Mouse (Mus musculus): ENCODE results near the gene Hoxb8.
A peak's percentile ranks its signal among the peaks of the same experiment; 100 is the strongest.

Gene Hoxb8

GRCm38 (mm10) chr11:96268031-96268745, 13.5 kb upstream of the Hoxb8 start:
- no peak for DNase-seq (ENCODE audit: low read depth, low spot score)

DNA sequence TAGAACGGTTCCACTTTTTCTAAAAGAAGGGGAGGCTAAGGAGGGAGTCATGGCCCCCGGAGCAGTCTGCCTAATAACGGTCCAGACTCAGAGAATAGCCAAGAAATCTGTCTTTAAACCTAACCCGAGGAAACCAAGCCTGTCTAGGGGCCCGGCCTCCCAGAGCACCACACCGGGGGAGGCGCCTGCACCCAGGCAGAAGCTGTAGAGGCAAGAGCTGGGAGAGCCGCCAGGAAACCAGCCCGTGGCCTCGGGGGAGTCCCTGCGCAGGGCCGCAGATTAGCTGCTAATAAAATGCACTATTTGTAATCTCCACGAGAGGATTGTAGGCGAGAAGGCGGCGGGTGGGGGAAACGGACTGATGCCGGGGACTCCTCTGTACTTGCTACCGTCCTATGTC, 11.8 kb upstream of the Hoxb8 start:
- no peak for DNase-seq (ENCODE audit: low read depth, low spot score)

DNA sequence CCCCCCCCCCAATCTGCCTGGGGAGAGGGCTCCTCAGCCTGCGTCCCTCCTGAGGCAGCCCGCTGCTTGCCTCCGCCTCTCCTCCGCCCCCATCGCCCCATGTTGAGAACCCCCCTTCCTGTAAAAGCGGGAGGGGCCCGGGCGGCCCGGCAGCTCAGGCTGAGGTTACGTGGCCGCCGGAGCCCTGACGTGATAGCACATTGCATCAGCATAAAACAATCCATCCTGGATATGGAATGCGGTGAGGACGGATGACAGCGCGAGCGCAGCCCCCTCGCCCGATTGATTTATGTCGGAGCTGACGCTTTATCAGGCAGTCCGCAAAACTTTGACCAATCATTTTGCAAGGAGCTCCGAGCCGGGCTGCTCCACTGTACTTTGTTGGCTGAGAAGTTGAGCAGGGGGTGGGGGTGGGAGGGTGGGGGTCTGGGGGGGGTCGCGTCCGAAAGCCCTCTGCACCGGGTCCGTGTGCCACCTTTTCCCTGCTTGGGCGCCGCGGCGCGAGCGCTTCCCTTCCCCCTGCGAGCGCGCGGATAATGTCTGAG, 10.6 kb upstream of the Hoxb8 start, which contains the start of gene Hoxb9:
Gene Hoxb9 (plus strand): TSS at position 462 of the 545 bp plus-strand sequence.
- no peak for DNase-seq (ENCODE audit: low read depth, low spot score)

DNA sequence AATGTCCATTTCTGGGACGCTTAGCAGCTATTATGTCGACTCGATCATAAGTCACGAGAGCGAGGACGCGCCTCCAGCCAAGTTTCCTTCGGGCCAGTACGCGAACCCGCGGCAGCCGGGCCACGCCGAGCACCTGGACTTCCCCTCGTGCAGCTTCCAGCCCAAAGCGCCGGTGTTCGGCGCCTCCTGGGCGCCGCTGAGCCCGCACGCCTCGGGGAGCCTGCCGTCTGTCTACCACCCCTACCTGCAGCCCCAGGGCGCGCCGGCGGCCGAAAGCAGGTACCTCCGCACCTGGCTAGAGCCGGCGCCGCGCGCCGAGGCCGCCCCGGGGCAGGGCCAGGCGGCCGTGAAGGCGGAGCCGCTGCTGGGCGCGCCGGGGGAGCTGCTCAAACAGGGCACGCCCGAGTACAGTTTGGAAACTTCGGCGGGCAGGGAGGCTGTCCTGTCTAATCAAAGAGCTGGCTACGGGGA, 10.1 kb upstream of the Hoxb8 start:
- DNase-seq (ENCODE audit: low read depth, low spot score): no peak

DNA sequence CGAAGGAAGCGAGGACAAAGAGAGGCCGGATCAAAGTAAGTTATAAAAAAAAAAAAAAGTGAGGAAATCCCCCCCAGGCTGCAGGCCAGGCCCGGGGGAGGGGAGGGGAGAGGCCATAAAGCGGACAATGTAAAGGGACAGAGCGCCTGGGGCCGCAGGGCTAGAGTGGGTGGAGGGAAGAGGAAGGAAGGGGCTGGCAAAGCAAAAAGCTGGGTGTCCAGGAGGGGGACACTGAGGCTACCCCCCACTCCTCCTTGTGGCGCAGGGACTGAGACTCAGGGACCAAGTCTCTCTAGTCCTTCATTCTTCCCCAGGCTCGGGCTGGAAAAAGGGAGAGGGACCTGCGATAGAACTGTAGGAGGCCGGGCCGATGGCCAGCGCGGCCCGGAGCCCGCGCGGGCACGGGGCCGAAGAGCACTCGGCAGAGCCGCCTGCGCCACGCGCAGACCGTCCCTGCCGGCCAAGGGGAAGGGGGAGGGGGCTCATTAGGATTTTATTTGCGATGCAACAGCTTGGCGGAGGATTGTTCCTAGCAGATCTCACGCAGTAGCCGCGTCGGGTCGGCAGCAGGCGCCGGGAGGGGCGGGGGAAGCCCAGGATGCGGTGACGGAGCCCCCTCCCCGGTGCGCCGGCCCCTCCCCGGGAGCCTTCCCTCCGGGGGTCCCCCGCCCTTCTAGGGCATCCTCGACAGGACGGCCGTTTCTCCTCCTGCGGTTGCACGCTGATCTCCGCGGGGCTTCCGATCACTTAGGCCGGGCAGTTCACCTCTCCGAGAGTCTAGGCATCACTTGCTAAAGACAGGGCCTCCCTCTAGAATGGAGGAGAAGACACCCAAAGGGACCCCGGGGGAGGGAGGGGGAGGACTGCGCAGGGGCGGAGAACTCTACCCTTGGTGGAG, 9.4 kb upstream of the Hoxb8 start:
- no peak for DNase-seq (ENCODE audit: low read depth, low spot score)

DNA sequence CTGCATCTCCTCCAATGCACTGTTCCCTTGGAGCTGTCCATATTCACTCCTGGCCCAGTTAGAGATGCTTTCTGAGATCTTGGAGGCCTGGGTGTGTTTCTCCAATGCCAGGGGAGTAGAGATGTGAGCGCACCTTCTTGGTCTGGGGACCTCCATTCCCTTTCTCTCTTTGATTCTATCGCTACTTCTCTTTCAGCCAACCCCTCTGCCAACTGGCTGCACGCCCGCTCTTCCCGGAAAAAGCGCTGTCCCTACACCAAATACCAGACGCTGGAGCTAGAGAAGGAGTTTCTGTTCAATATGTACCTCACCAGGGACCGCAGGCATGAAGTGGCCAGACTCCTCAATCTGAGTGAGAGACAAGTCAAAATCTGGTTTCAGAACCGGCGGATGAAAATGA, 7.3 kb upstream of the Hoxb8 start:
- DNase-seq (ENCODE audit: low read depth, low spot score): no peak

DNA sequence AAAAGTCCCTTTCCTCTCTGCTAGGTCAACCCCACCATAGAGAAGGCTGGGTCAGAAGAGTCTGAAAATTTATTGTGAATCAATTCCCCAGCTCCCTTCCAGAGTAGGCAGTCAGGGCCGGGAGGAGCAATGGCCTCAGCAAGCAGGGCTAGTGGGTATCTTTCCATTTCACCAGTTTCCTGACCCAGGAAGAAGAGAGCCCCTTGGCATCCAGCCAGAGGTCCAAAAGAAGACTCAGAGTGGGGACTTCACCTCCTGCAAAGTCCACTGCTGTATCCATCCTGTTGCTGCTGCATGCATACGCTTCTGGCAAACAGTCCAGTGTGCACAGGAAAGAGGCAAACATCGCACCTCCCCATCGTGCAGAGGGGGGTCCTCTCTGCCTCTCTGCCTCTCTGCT, 5.8 kb upstream of the Hoxb8 start:
- DNase-seq (ENCODE audit: low read depth, low spot score): no peak

DNA sequence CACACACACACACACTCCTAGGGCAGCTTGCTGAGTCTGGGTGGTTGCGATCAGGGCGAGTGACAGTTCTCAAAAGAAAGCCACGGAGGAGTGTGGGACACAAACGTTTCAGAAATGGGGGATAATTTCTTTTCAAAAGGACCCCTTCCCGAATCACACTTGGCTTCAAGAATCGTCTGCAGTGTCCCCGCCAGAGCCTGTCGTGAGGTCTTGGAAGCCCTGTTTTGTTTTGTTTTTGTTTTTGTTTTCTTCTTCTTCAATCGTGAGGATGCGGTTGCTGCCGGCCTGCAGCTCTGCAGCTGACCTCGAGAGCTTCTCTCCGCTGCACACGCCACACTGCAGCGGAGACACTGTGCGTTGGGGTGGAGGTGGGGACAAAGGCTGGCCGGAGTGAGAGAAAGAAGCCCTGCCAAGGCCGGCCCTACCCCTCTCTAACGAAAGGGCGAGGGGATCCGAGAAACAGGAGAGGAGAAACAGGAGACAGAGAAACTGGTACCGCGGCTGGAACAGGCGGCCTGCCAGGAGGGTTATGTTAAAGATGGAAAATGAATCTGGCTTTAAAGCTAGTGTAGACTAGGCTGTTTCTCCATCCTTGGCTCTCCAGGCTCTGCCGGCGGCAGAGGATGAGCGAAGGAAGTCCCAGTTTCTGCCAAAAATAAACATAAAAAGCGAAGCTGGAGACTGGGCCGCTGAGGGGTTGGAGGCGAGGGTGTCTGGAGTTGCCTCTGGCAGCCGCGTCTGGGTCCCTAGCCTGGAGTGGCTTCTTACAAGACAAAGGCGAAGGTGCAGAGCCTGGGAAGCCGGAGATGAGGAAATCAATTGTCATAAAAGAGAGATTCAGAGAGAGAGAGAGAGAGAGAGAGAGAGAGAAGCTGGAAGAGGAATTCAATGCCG, 4.3 kb upstream of the Hoxb8 start:
- no peak for DNase-seq (ENCODE audit: low read depth, low spot score)

DNA sequence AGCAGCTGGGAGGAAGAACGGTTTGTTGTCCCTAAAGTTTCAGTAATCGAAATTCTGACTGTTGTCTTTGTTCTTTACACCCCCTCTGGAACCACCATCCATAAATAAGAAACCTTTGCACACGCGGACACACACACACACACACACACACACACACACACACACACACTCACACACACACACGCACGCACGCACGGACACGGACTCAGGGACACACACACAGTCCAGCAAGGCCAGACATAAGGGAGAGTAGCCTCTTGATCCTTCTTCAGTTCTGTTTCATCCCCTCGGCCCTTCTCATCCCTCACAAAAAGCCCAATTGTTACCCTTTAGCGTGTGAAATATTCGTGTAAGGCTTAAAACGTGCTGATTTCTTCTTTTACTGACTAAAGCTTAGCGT, 3.4 kb upstream of the Hoxb8 start:
- DNase-seq (ENCODE audit: low read depth, low spot score): no peak

DNA sequence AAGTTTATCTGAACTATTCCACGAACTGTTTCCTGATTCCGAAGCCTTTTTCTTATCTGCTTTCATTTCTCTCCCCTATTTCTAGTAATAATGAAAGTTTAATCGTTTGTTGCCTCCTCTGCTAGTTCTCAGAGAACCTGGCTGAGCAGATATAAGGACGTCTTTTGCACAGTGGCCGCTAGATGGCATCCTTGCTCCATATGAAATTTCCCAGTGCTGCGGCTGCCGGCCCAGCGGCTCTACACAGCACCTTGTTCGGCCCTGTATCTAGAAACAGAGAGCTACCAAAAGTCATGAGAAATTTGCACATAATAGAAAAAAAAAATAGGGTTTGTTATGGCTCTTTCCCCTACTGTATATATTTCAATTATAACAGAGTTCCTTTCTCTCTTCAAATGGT, 2.9 kb upstream of the Hoxb8 start:
- peak; percentile 64 for DNase-seq (ENCODE audit: low read depth, low spot score)

GRCm38 (mm10) chr11:96279421-96280233, 2.1 kb upstream of the Hoxb8 start:
- DNase-seq (ENCODE audit: low read depth, low spot score): no peak

GRCm38 (mm10) chr11:96280399-96281378, 1.0 kb upstream of the Hoxb8 start:
- no peak for DNase-seq (ENCODE audit: low read depth, low spot score)

DNA sequence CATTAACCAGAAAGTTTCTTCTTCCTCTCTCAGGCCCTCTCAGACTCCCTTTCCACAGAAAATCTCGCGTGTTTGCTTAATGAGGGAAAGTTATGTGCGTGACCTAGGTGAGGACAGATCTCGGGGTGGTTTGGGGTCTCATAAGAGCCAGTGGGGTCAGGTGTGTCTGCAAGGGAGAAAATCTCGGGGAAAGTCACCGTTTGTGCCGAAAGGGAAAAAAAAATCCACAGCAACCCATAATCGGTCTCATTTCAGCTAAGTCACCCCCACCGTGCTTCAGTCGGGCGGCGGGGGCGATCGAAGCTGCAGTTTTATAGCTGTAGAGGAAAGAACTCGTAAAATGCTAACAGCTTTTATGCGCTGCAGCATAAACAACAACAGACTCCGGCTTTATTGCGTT, 309 bp upstream of the Hoxb8 start:
- DNase-seq (ENCODE audit: low read depth, low spot score): no peak

- no peak for DNase-seq (ENCODE audit: low read depth, low spot score)
These were observed 1.2 kb downstream of the Hoxb8 start for GRCm38 (mm10) chr11:96282795-96283430.

DNA sequence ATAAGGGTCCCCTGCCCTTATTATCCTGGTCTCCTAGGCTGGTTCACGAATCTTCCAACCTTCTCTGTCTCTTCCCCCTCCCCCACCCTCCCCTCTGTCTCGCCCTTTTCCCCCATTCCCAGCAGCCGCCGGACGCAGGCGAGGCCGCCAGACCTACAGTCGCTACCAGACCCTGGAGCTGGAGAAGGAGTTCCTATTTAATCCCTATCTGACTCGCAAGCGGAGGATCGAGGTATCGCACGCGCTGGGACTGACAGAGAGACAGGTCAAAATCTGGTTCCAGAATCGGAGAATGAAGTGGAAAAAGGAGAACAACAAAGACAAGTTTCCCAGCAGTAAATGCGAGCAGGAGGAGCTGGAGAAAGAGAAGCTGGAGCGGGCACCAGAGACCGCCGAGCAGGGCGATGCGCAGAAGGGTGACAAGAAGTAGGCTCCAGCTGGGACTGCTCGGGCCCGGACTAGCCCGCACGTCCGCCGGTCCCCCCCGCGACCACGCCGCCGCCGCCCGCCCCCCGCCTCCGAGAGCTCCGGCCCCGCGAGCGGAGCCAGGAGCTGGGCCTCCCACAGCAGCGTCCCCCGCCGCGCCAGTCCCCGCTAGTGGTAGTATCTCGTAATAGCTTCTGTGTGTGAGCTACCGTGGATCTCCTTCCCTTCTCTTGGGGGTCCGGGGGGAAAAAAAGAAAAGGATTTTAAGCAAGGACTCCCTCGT, 2.5 kb downstream of the Hoxb8 start:
- DNase-seq (ENCODE audit: low read depth, low spot score): no peak

GRCm38 (mm10) chr11:96284774-96285734, 3.3 kb downstream of the Hoxb8 start:
- DNase-seq (ENCODE audit: low read depth, low spot score): no peak

Data from brain, embryonic 18.5 days (tissue).